Mouse (Mus musculus) mouse embryonic stem cell (cell line): Measurements from ENCODE around the gene Fbxo44.
"Not testable (repeated sequence)": the region's sequence is repeated elsewhere in the genome, so short reads cannot be mapped to it uniquely, and the experiment has no call there.

ENCODE experiments used
- in situ Hi-C, 2 experiments: fragments of 300-500 bp; cut with MboI; formaldehyde crosslinking; loops; 1 replicate in 1 of 2; 3 replicates in 1 of 2; pipeline ENCODE4 v1.14.3; 2019 to 2020; ENCODE audit warnings: low sequenced_read_pairs in 2 of 2, low pct_unique_long_range_greater_than_20kb in 1 of 2, mixed read lengths in 1 of 2; ENCODE audit not compliant: unreplicated experiment in 1 of 2

Fbxo44 gene

GRCm38 (mm10) chr4:148160436-148161390 is at the start of gene Fbxo44, which contains the start of gene Fbxo2:
Gene Fbxo44, minus strand, starts transcription at chr4:148160482.
Gene Fbxo2, plus strand, starts transcription at chr4:148160621.
- in situ Hi-C loops: loop anchor here in 1 of 2 experiments (10.0 kb wide), 1 partner anchor 46 kb away; no protein-coding TSS in a partner anchor

- in situ Hi-C loops: no loop called here
Observed at GRCm38 (mm10) chr4:148204873-148205232, 44.6 kb upstream of the Fbxo44 start.

- in situ Hi-C loops: no loop called here
Observed at GRCm38 (mm10) chr4:148204061-148204872, 44.0 kb upstream of the Fbxo44 start.

- in situ Hi-C loops: no loop called here
Observed at GRCm38 (mm10) chr4:148203557-148203956, 43.3 kb upstream of the Fbxo44 start.

- in situ Hi-C loops: no loop called here
Observed at GRCm38 (mm10) chr4:148198721-148199120, 38.4 kb upstream of the Fbxo44 start.

- in situ Hi-C loops: no loop called here
Observed at GRCm38 (mm10) chr4:148194400-148194799, 34.1 kb upstream of the Fbxo44 start.

GRCm38 (mm10) chr4:148192707-148193245 is 32.5 kb upstream of the Fbxo44 start:
- in situ Hi-C loops: no loop called here

GRCm38 (mm10) chr4:148188767-148189166 is 28.5 kb upstream of the Fbxo44 start:
- in situ Hi-C loops: not testable (repeated sequence)

GRCm38 (mm10) chr4:148185819-148186218 is 25.5 kb upstream of the Fbxo44 start:
- in situ Hi-C loops: no loop called here

GRCm38 (mm10) chr4:148184564-148184963 is 24.3 kb upstream of the Fbxo44 start:
- in situ Hi-C loops: no loop called here

GRCm38 (mm10) chr4:148182363-148182762 is 22.1 kb upstream of the Fbxo44 start:
- in situ Hi-C loops: no loop called here

GRCm38 (mm10) chr4:148181483-148181882 is 21.2 kb upstream of the Fbxo44 start:
- in situ Hi-C loops: no loop called here

GRCm38 (mm10) chr4:148177716-148178115 is 17.4 kb upstream of the Fbxo44 start:
- in situ Hi-C loops: loop anchor here in 1 of 2 experiments (10.0 kb wide), 1 partner anchor 87 kb away; no protein-coding TSS in a partner anchor

- in situ Hi-C loops: loop anchor here in 1 of 2 experiments (10.0 kb wide), 1 partner anchor 88 kb away; no protein-coding TSS in a partner anchor
Observed at GRCm38 (mm10) chr4:148176603-148177002, 16.3 kb upstream of the Fbxo44 start.

GRCm38 (mm10) chr4:148174495-148174862 is 14.2 kb upstream of the Fbxo44 start:
- in situ Hi-C loops: loop anchor here in 1 of 2 experiments (5.0 to 10.0 kb wide), 2 partner anchors 90 to 208 kb away; no protein-coding TSS in a partner anchor

- in situ Hi-C loops: loop anchor here in 1 of 2 experiments (5.0 to 10.0 kb wide), 2 partner anchors 91 to 208 kb away; no protein-coding TSS in a partner anchor
Observed at GRCm38 (mm10) chr4:148173811-148174494, 13.7 kb upstream of the Fbxo44 start.

- in situ Hi-C loops: loop anchor here in 1 of 2 experiments (5.0 to 10.0 kb wide), 2 partner anchors 94 to 211 kb away; no protein-coding TSS in a partner anchor
Observed at GRCm38 (mm10) chr4:148171261-148171660, 11.0 kb upstream of the Fbxo44 start.

- in situ Hi-C loops: loop anchor here in 1 of 2 experiments (5.0 to 10.0 kb wide), 2 partner anchors 94 to 211 kb away; no protein-coding TSS in a partner anchor
Observed at GRCm38 (mm10) chr4:148170842-148171241, 10.6 kb upstream of the Fbxo44 start.
